Mouse (Mus musculus): ENCODE results near the gene Tex9. TPM values are rescaled to one million over a fixed set of nuclear protein-coding genes. Genes with fewer than 3 reads are reported as not detected.
"Not testable (repeated sequence)": the region's sequence is repeated elsewhere in the genome, so short reads cannot be mapped to it uniquely, and the experiment has no call there.

Tex9 gene
- polyA plus RNA-seq, 1 experiment from 2014 or later: 7.7 TPM

GRCm38 (mm10) chr9:72401769-72402168, 90.2 kb downstream of the Tex9 start:
- 68% methylated on average over 4 of the region's 4 CpGs for WGBS
- H3K36me3 ChIP-seq (ENCODE audit: control insufficient read depth, insufficient read depth); H3K27ac ChIP-seq (ENCODE audit: low read depth, low read length); ATAC-seq; H3K4me2 ChIP-seq (replicated peaks; ENCODE audit: low read depth); H3K4me3 ChIP-seq (ENCODE audit: low read depth, low read length); H3K9me3 ChIP-seq (ENCODE audit: control insufficient read depth); H3K27me3 ChIP-seq (replicated peaks; ENCODE audit: control insufficient read depth, insufficient read depth, low read length); H3K4me1 ChIP-seq (replicated peaks; ENCODE audit: control insufficient read depth, insufficient read depth, low read length); H3K9ac ChIP-seq (ENCODE audit: low read depth, low read length): not testable (repeated sequence)
- peak; percentile 27; the same call in 1 of the 2 replicates for TF ChIP-seq CTCF (IDR thresholded peaks at IDR 0.05; ENCODE audit: low read depth)

Small RNA genes within 50 kb of the gene (microRNA-seq; reads per million reads assigned to microRNA genes)
- gene Gm28010: not detected

Other genes starting within 250 kb of the Tex9 start
- gene Zfp280d, start 217.4 kb downstream of the Tex9 start, polyA plus RNA-seq (2015; fragmentation: Nextera tagmentation; extraction: Ambion mirVana): 11.5 and 14.3 TPM in 2 replicates
- 4.0 and 4.2 TPM in 2 replicates for gene Mns1, start 54.2 kb downstream of the Tex9 start, polyA plus RNA-seq (2015; fragmentation: Nextera tagmentation; extraction: Ambion mirVana)
- gene Rfx7, start 40.0 kb upstream of the Tex9 start, polyA plus RNA-seq (2015; fragmentation: Nextera tagmentation; extraction: Ambion mirVana): 6.9 and 7.4 TPM in 2 replicates
- 142 and 160 TPM in 2 replicates for gene Nedd4, start 170.1 kb upstream of the Tex9 start, polyA plus RNA-seq (2015; fragmentation: Nextera tagmentation; extraction: Ambion mirVana)

Measured in intestine, postnatal 0 days (tissue).